In genomic region chr13:55105953-55106691, GRCm38 (mm10) we compare ENCODE assay signal across 8 mouse cellular contexts. TPM values are rescaled to one million over a fixed set of nuclear protein-coding genes. Genes with fewer than 3 reads are reported as not detected.
DNase-seq lines count a peak whose midpoint lies in the region; ATAC-seq lines count a peak whose summit lies in the region.

No protein-coding gene starts in this region.

- no peaks in the 10 kb centered on the region for H3K27me3 ChIP-seq in erythroblast, embryonic 14.5 days (ENCODE audit: control insufficient read depth)

- 0 out of 2 replicates have a peak, but pooled peaks have one; percentile 15 for ATAC-seq in megakaryocyte progenitor cell, adult 5-6 weeks (replicated peaks; ENCODE audit: poor library complexity)
- ATAC-seq in activated CD4-positive, CD25-positive, alpha-beta regulatory T cell, adult 4 months, result no peak

- peak; percentile 30 to 43 for DNase-seq in spleen, postnatal 10 days (ENCODE audit: low spot score in 2 of 2)
- DNase-seq in spleen, postnatal 14 days (ENCODE audit: low spot score in 2 of 2), result no peak
- peak; percentile 22 for DNase-seq in brain, adult 2 months (ENCODE audit: low read depth, low spot score)
- DNase-seq in induced T-regulatory cell, adult 2 months (ENCODE audit: low read depth), result peak; percentile 35
- no peak for DNase-seq in layer of hippocampus, adult 11-12 months (ENCODE audit: low spot score)

- peaks cover 54% of the 10 kb centered on the region for H3K4me1 ChIP-seq in erythroblast, embryonic 14.5 days (ENCODE audit: control insufficient read depth)

- H3K36me3 ChIP-seq in erythroblast, embryonic 14.5 days (ENCODE audit: control insufficient read depth), result peaks cover 42% of the 10 kb centered on the region

- peak overlapping the region; percentile 74 for H3K4me3 ChIP-seq in erythroblast, embryonic 14.5 days (replicated peaks)

- peaks cover 7% of the 10 kb centered on the region for H3K9me3 ChIP-seq in erythroblast, embryonic 14.5 days (ENCODE audit: control insufficient read depth, low read length)

RNA-seq across cellular contexts. Expression of gene Zfp346, which starts 1.0 kb away (rescaled TPM):
- 0.61 and 0.84 TPM in 2 replicates for polyA plus RNA-seq in erythroblast, embryonic 14.5 days (2012)
- 9.1 and 13.8 TPM in 2 replicates for total RNA-seq in megakaryocyte progenitor cell, adult 5-6 weeks (2015)
- total RNA-seq in megakaryocyte progenitor cell, adult 5-6 weeks (2017), result 10.8 and 13.4 TPM in 2 replicates
- polyA plus RNA-seq in activated CD4-positive, CD25-positive, alpha-beta regulatory T cell, adult 4 months (2017; shearing (Covaris generic)), result 10 to 100 TPM; 12.3 to 19.5 TPM

RNA-seq across cellular contexts. Expression of gene Uimc1, which starts 6.0 kb away (rescaled TPM):
- polyA plus RNA-seq in erythroblast, embryonic 14.5 days (2012), result 0.68 and 1.3 TPM in 2 replicates
- total RNA-seq in megakaryocyte progenitor cell, adult 5-6 weeks (2015), result 38.0 and 49.0 TPM in 2 replicates
- 63.0 and 67.2 TPM in 2 replicates for total RNA-seq in megakaryocyte progenitor cell, adult 5-6 weeks (2017)
- polyA plus RNA-seq in activated CD4-positive, CD25-positive, alpha-beta regulatory T cell, adult 4 months (2017; shearing (Covaris generic)), result 10 to 100 TPM; 64.8 to 89.6 TPM

RNA-seq across cellular contexts. Expression of gene Gm17617, which starts 27.2 kb away (rescaled TPM):
- not detected in 2 replicates for polyA plus RNA-seq in erythroblast, embryonic 14.5 days (2012)
- total RNA-seq in megakaryocyte progenitor cell, adult 5-6 weeks (2015), result not detected in 2 replicates
- not detected in 2 replicates for total RNA-seq in megakaryocyte progenitor cell, adult 5-6 weeks (2017)
- not detected for polyA plus RNA-seq in activated CD4-positive, CD25-positive, alpha-beta regulatory T cell, adult 4 months (2017; shearing (Covaris generic))

RNA-seq across cellular contexts. Expression of gene Fgfr4, which starts 46.3 kb away (rescaled TPM):
- 0.05 and 0.07 TPM in 2 replicates for polyA plus RNA-seq in erythroblast, embryonic 14.5 days (2012)
- not detected in 2 replicates for total RNA-seq in megakaryocyte progenitor cell, adult 5-6 weeks (2015)
- not detected in 2 replicates for total RNA-seq in megakaryocyte progenitor cell, adult 5-6 weeks (2017)
- not detected for polyA plus RNA-seq in activated CD4-positive, CD25-positive, alpha-beta regulatory T cell, adult 4 months (2017; shearing (Covaris generic))

Comparison
In these comparisons a context has a peak if more than half of its experiments do, and no peak if none do; other contexts are left out.
1. DNase-seq: peak in spleen, postnatal 10 days (2 of 2), brain, adult 2 months (single experiment) and induced T-regulatory cell, adult 2 months (single experiment); none in spleen, postnatal 14 days (0 of 2) and layer of hippocampus, adult 11-12 months (single experiment).
2. RNA of gene Uimc1, which starts 6.0 kb away (polyA plus RNA-seq): 64.8 to 89.6 TPM in activated CD4-positive, CD25-positive, alpha-beta regulatory T cell, adult 4 months; 0.68 to 1.3 TPM in erythroblast, embryonic 14.5 days; every median in the first group is over 10 times any median in the second.